Mouse (Mus musculus): ENCODE measurements around the gene Dnase1.
"Not testable (repeated sequence)": the region's sequence is repeated elsewhere in the genome, so short reads cannot be mapped to it uniquely, and the experiment has no call there.

DNA sequence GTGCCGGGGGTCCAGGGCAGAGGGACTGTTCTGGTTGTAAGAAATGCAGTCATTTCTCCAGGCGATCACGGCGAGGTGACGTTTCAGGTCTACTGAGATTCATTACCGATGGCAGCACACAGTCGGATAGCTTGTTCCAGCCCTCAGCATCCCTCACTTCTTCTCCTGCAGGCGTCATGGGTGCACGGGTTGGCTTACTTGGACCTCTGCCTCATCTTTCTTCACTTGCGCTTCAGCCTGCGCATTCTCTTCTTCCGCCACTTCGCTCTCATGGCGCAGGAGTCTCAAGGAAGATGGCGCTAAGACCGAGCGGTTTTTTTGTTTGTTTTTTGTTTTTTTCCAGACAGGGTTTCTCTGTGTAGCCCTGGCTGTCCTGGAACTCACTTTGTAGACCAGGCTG is 20.0 kb upstream of the Dnase1 start:
- not testable (repeated sequence) for TF ChIP-seq CTCF, EP300 (IDR thresholded peaks at IDR 0.05; ENCODE audit: low read depth)
